Mouse (Mus musculus): ENCODE data around the gene Kif1b.

GRCm38 (mm10) chr4:149128467-149128866, 179.0 kb downstream of the Kif1b start:
- TF ChIP-seq POLR2A (IDR thresholded peaks at IDR 0.05; ENCODE audit: insufficient read depth, low read depth, low read length) (no peak), CTCF (IDR thresholded peaks at IDR 0.05) (no peak), EP300 (IDR thresholded peaks at IDR 0.05; ENCODE audit: insufficient read depth, low read depth, low read length) (no peak)
